Mouse (Mus musculus) small intestine, adult 2 months (tissue): Measurements from ENCODE around the gene Zfp91.

ENCODE experiments used
- CTCF ChIP-seq: fragments of 200-500 bp; IDR thresholded peaks from 2 replicates; pipeline ENCODE4 v1.5.1; 2012; ENCODE audit warnings: low read depth, mild to moderate bottlenecking, control low read depth, inconsistent platforms, low read length, moderate library complexity, mixed read lengths; ENCODE audit not compliant: insufficient replicate concordance, insufficient read length; ENCODE audit errors: extremely low read depth
- POLR2A ChIP-seq: fragments of 200-500 bp; IDR thresholded peaks from 2 replicates; pipeline ENCODE4 v1.6.1; 2012; ENCODE audit warnings: low read depth, mild to moderate bottlenecking, control low read depth, inconsistent platforms, low read length, moderate library complexity

- TF ChIP-seq POLR2A (no peak), CTCF (no peak)
Observed at GRCm38 (mm10) chr19:12820383-12820782, 24.5 kb upstream of the Zfp91 start.
